Mouse (Mus musculus) liver, embryonic 12.5 days (tissue): Measurements from ENCODE around the gene Gse1. TPM values are rescaled to one million over a fixed set of nuclear protein-coding genes. Genes with fewer than 3 reads are reported as not detected.
"Not testable (repeated sequence)": the region's sequence is repeated elsewhere in the genome, so short reads cannot be mapped to it uniquely, and the experiment has no call there.

Source experiments
- ATAC-seq: fragments of 200-750 bp; cut with Nextera tagmentation; 2 replicates; pipeline ENCODE4 v1.8.0; 2017; ENCODE audit warnings: moderate number of reproducible peaks, mild to moderate bottlenecking, moderate library complexity
- H3K27ac ChIP-seq: fragments of 300-500 bp; sonication (generic); 2 replicates; pipeline ENCODE4 v1.5.1; 2016; ENCODE audit warnings: mild to moderate bottlenecking
- H3K27me3 ChIP-seq: fragments of 300-500 bp; sonication (generic); replicated peaks from 2 replicates; pipeline ENCODE4 v1.6.1; 2016; ENCODE audit warnings: mild to moderate bottlenecking, moderate library complexity
- H3K36me3 ChIP-seq: fragments of 300-500 bp; sonication (generic); 2 replicates; pipeline ENCODE4 v1.6.1; 2016; ENCODE audit warnings: mild to moderate bottlenecking, moderate library complexity
- H3K4me1 ChIP-seq: fragments of 300-500 bp; sonication (generic); 2 replicates; pipeline ENCODE4 v1.6.1; 2016
- H3K4me2 ChIP-seq: fragments of 300-500 bp; sonication (generic); 2 replicates; pipeline ENCODE4 v1.6.1; 2016; ENCODE audit warnings: mild to moderate bottlenecking, moderate library complexity
- H3K4me3 ChIP-seq: fragments of 300-500 bp; sonication (generic); 2 replicates; pipeline ENCODE4 v1.5.1; 2016; ENCODE audit warnings: mild to moderate bottlenecking, moderate library complexity
- H3K9ac ChIP-seq: fragments of 300-500 bp; sonication (generic); 2 replicates; pipeline ENCODE4 v1.6.1; 2016; ENCODE audit warnings: mild to moderate bottlenecking, moderate library complexity
- H3K9me3 ChIP-seq: fragments of 300-500 bp; sonication (generic); replicated peaks from 2 replicates; pipeline ENCODE4 v1.6.1; 2016; ENCODE audit warnings: mild to moderate bottlenecking, moderate library complexity
- WGBS: fragments of 180-500 bp; shearing (Covaris S2); methylation state at CpG from one replicate; pipeline ENCODE4 v1.1.7; 2016; ENCODE audit not compliant: insufficient replicate concordance; 5-methylcytosine and 5-hydroxymethylcytosine counted together
- polyA plus RNA-seq: library from polyadenylated mRNA; unstranded; fragments of >200 nt; fragmentation: Nextera tagmentation; extraction: Ambion mirVana; gene quantifications from 2 replicates; pipeline ENCODE4 v1.2.1, GENCODE M21; 2016

The Gse1 gene
- polyA plus RNA-seq, 1 experiment from 2014 or later = 15.9 TPM

DNA sequence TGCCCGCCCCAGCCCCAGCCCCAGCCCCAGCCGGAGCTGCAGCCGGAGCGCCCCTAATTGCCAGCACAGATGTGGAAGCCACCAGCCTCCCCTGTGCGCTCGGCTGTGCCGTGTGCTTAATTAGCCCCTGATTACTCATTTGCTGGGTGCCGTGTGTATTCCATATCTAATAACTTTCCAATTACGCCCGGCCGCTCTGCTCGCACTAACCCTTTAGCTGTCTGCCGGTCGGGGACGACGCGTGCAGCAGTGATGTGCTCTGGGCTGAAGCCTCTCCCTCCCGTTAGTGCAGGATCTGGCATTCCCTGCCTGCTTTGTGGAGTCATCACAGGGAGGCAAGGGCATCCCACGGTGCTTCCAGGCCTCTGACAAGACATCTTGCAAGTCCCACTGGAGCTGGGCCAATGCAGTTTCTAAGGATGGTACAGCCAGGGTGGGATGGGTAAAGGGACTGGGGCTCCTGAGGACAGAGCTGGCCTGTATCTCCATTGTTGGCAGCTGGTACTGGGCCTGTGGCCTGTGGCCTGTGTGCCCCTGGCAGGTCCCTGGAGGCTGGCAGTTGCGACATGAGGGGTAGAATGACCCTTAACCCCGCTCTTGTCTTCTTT lies 119.6 kb downstream of the Gse1 start:
- Histone ChIP-seq H3K4me1 (peaks cover 55% of the 10 kb centered on the region), H3K9me3 (no peaks in the 10 kb centered on the region), H3K9ac (no peak overlapping the region), H3K27ac (no peak overlapping the region), H3K27me3 (peaks cover 57% of the 10 kb centered on the region), H3K4me3 (no peak overlapping the region), H3K36me3 (no peaks in the 10 kb centered on the region), H3K4me2 (no peak overlapping the region)
- 89% methylated on average over 20 of the region's 21 CpGs for WGBS
- no peak for ATAC-seq

DNA sequence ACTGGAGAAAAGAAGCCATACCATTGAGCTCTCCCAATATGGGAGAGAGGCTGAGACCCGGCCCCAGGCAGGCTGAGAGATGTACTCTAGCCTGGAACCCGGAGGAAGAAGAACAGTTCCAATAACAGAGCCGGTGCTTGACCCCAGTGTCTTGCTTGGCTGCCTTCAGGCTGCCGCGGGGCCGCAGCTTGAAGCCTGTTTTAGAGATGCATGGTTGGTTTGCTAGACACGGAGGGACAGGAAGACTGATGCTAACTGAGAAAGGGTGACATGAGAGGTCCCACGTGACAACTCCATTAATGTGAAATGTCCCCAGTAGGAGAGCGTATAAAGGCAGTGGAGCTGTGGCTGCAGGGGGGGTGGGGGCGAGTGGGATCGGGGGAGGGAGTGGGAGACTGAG lies 120.7 kb downstream of the Gse1 start:
- Histone ChIP-seq H3K4me2 (no peak overlapping the region), H3K36me3 (no peaks in the 10 kb centered on the region), H3K27ac (no peak overlapping the region), H3K27me3 (peaks cover 68% of the 10 kb centered on the region), H3K4me3 (no peak overlapping the region), H3K4me1 (peaks cover 52% of the 10 kb centered on the region), H3K9me3 (no peaks in the 10 kb centered on the region), H3K9ac (no peak overlapping the region)
- WGBS = 58% methylated on average over 11 of the region's 11 CpGs
- no peak for ATAC-seq

DNA sequence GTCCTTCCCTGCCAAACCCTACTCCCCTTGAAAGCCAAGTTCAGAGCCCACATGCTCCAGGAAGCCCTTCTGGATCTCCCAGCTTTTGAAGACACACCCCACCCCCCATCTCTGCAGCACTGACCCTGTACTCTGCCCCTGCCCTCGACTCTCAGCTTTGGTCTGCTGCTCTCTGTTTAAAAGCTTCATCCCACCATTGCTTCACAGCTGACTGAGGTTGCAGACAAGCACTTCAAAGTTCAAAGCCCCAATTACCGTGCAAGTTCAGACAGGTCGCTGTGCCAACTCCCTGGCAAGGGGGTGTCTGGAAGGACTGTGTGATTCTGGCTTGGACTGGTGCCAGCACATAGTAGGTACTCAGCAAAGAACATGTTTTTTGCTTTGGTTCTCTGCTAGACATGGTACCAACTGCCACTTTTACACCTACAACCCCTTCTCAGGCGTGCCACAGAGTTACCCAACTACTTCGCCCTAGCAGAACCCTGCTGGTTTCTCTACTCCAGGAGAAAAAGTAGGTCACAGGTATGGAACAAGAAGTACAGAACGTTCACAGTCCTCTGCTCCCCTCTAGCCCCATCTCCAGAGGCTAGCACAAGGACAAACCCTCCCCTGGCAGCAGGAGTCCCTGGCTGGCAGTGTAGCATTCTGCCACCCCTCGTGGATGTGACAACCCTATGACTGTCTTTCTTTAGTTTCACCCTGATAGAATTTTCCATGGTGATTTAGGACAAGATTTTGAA lies 123.2 kb downstream of the Gse1 start:
- Histone ChIP-seq H3K9ac (no peak overlapping the region), H3K27me3 (peaks cover 74% of the 10 kb centered on the region), H3K4me3 (no peak overlapping the region), H3K9me3 (no peaks in the 10 kb centered on the region), H3K4me1 (peaks cover 45% of the 10 kb centered on the region), H3K36me3 (no peaks in the 10 kb centered on the region), H3K27ac (no peak overlapping the region), H3K4me2 (no peak overlapping the region)
- 60% methylated on average over 7 of the region's 7 CpGs for WGBS
- no peak for ATAC-seq

DNA sequence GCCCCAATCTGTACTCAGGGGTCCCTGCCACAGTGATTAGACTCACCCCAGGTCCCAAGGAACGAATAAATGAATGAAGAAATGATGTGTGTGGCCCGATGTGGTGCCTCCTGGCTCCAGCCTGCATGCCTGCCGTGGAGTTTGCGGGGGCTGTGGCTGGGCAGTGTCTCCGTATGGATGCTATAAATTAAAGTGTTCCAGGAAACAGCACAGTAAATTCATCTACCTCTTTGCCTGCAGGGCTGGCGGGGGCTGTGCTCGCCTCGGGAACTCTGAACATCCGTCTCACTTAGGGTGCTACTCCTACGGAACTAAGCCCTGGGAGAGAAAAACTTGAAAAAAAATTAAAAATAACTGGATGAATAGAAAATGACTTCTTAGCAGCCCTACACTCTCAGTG lies 123.8 kb downstream of the Gse1 start:
- no peak overlapping the region for H3K4me2 ChIP-seq
- H3K27me3 ChIP-seq = peaks cover 72% of the 10 kb centered on the region
- H3K9me3 ChIP-seq = no peaks in the 10 kb centered on the region
- 58% methylated on average over 10 of the region's 10 CpGs for WGBS
- H3K9ac ChIP-seq = no peak overlapping the region
- peaks cover 41% of the 10 kb centered on the region for H3K4me1 ChIP-seq
- no peak for ATAC-seq
- H3K27ac ChIP-seq = no peak overlapping the region
- H3K4me3 ChIP-seq = no peak overlapping the region
- H3K36me3 ChIP-seq = no peaks in the 10 kb centered on the region

DNA sequence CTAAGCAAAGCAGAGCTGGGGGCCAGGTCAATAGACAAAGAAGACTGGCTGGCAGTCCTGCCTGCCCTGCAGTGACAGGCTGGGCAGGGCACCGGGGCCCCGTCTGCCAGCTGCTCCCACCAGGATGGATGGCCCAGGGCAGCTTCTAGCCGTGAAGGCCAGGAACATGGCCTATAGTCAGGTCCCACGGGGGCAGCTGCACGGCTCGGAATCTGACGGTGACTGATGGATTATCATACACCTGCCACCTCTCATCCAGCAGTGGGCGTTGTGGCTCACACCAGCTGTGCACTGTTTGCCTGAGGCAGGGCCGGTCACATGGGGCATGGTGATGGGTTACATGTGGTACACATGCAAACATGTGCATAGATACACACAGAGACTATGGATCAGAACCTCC lies 127.8 kb downstream of the Gse1 start:
- Histone ChIP-seq H3K27ac (peak overlapping the region; percentile 4; the same call in 1 of the 2 replicates), H3K9ac (no peak overlapping the region)

DNA sequence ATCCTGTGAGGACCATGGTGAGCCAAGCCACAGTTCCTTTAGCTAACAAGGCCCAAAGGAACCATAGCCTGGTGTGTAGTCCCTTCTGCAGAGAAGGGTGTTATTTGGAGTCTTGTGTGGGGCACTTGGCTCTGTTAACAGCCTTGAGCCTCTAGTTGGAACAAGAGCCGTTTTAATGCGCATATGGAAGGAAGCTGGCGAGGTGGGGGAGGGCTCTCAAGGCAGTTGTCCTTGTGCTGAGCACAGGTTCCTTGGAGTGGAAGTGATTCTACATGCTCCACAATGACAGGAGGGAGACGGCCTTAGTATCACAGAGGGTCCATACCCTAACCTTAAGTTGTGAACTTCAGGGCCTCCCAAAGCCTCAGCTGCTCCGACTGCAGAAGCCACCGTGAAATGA lies 129.2 kb downstream of the Gse1 start:
- Histone ChIP-seq H3K27ac (no peak overlapping the region), H3K9ac (no peak overlapping the region), H3K4me2 (no peak overlapping the region), H3K4me1 (peaks cover 35% of the 10 kb centered on the region), H3K9me3 (no peaks in the 10 kb centered on the region), H3K4me3 (no peak overlapping the region), H3K36me3 (no peaks in the 10 kb centered on the region), H3K27me3 (peaks cover 31% of the 10 kb centered on the region)
- ATAC-seq = no peak
- 69% methylated on average over 6 of the region's 6 CpGs for WGBS

More for the DNA sequence above, 127.8 kb downstream of the Gse1 start:
- Histone ChIP-seq H3K4me3 (no peak overlapping the region), H3K9me3 (no peaks in the 10 kb centered on the region), H3K36me3 (no peaks in the 10 kb centered on the region), H3K4me1 (peaks cover 41% of the 10 kb centered on the region), H3K27me3 (peaks cover 45% of the 10 kb centered on the region), H3K4me2 (no peak overlapping the region)
- WGBS = 67% methylated on average over 9 of the region's 9 CpGs
- no peak for ATAC-seq

DNA sequence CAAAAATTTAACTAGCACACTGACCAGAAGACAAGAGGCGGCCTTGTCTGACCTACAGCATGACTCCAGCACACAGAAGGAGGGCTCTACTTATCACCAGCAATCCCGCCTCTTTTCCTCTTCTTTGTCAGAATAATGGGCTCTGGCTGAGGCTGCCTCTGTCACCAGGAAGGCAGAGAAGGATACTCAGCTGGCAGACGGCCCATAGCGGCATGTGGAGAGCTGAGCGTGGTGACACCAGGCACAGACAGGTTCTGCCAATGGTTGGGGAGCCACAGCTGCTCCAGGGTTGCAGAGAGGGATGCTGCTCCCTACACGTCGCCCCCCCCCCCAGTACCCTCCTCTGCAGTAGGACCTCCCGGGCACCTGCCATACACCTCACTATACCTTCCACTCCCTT lies 133.0 kb downstream of the Gse1 start:
- H3K36me3 ChIP-seq = no peaks in the 10 kb centered on the region

DNA sequence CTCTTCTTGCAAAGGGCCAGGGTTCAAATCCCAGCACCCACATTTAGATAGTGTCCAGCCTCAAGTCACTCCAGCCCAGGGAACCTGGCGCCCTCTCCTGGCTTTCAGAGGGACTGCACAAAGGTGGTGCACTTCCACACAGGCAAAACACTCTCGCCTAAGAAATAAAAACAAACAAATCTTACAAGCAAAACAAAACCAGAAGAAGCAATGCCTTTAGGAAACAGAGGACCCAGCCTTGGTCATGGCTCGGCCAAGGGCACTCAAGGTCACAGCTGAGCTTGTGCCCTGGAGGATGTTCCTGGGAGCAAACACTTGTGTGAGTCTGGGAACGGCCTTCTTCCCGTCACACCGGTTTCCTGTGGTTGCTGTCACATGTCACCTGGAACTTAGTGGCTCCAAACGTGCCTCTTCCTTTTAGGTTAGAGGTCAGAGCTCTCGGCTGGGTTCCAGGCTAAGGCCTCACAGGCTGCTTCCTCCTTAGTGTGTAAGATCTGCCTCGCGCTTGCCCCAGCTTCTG lies 135.4 kb downstream of the Gse1 start:
- no peaks in the 10 kb centered on the region for H3K36me3 ChIP-seq
- no peaks in the 10 kb centered on the region for H3K9me3 ChIP-seq
- no peak for ATAC-seq
- peak overlapping the region; percentile 69 for H3K27ac ChIP-seq
- no peak overlapping the region for H3K4me3 ChIP-seq
- 33% methylated on average over 10 of the region's 10 CpGs for WGBS
- 0 out of 2 replicates have a peak overlapping the region, but pooled peaks have one; percentile 1 for H3K4me2 ChIP-seq
- peaks cover 61% of the 10 kb centered on the region for H3K4me1 ChIP-seq
- H3K9ac ChIP-seq = peak overlapping the region; percentile 40
- peaks cover under 1% of the 10 kb centered on the region for H3K27me3 ChIP-seq

More for the DNA sequence above, 133.0 kb downstream of the Gse1 start:
- H3K4me2 ChIP-seq = no peak overlapping the region
- H3K27me3 ChIP-seq = peaks cover 11% of the 10 kb centered on the region
- no peaks in the 10 kb centered on the region for H3K9me3 ChIP-seq
- no peak for ATAC-seq
- peaks cover 38% of the 10 kb centered on the region for H3K4me1 ChIP-seq
- no peak overlapping the region for H3K4me3 ChIP-seq
- no peak overlapping the region for H3K9ac ChIP-seq
- no peak overlapping the region for H3K27ac ChIP-seq
- 71% methylated on average over 8 of the region's 8 CpGs for WGBS

DNA sequence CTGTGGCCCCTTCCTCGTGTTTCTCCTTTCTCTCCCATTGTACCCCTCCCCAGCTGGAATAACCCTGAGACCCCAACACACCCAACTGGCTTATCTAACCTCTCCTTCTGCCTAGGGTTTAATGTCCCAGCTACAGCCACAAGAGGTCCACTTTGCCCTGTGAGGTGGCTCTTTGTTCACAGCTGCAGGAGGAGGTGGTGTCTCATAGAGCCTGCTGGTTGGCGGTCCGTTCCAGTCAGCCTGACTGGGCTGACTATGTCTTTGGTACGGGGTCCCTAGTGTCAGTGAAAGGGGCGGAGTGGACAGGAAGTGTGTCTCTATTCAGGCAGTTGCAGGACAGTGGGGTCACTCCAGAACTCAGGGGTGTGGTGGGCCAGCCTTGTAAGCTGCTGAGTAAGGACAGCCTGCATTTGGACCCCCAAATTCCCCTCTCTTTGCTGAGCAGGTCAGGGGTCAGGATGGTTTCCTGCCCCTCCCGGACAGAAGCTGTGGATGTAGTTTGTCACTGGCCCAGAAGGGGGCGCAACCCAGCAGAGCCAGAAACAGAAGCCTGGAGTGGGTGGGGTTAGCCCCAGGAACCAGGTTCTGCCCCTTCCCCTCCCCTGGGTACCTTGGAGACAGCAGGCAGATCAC lies 136.0 kb downstream of the Gse1 start:
- Histone ChIP-seq H3K9me3 (no peaks in the 10 kb centered on the region), H3K36me3 (no peaks in the 10 kb centered on the region), H3K9ac (peak overlapping the region; percentile 40), H3K4me3 (no peak overlapping the region), H3K4me1 (peaks cover 67% of the 10 kb centered on the region), H3K27me3 (no peaks in the 10 kb centered on the region; the same call in 1 of the 2 replicates), H3K4me2 (0 out of 2 replicates have a peak overlapping the region, but pooled peaks have one; percentile 1), H3K27ac (peak overlapping the region; percentile 69)
- WGBS = 17% methylated on average over 7 of the region's 7 CpGs
- no peak for ATAC-seq

DNA sequence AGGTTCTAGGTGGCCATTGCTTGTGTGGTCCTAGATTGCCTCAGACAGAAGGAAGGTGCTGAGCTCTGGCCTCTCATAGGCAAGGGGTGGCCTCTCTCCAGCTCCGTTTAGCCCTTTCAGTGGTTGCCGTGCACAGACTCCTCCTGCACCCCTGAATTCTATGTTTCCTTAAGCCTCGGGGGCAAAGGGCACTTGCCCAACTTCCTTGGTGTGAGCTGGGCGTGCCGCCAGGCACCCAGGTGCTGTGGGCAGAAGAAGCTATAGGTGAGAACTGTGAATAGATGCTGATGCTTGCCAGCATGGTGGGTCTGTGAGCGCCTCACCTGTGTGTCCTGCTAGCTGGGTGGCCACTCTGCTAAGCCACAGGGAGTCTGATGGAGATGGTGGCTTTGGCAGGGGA lies 138.6 kb downstream of the Gse1 start:
- Histone ChIP-seq H3K27ac (peak overlapping the region; percentile 97), H3K27me3 (no peaks in the 10 kb centered on the region; the same call in 1 of the 2 replicates)
- WGBS = 75% methylated on average over 6 of the region's 6 CpGs

DNA sequence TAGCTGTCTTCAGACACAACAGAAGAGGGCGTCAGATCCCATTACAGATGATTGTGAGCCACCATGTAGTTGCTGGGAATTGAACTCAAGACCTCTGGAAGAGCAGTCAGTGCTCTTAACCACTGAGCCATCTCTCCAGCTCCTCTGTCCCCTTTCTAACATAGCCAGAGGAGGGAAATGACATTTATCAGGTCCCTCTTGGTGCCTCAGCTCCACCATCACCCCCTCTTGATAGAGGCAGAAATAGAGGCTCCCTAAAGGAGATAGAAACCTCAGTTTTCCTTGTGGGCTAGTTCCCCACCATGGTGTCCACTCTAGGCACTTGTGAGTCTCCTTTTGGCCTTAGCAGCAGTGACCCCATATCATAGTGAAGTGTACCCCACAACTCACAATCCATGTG lies 139.9 kb downstream of the Gse1 start:
- not testable (repeated sequence) for H3K27me3 ChIP-seq, ATAC-seq, H3K36me3 ChIP-seq, H3K9me3 ChIP-seq
- Histone ChIP-seq H3K9ac (peak overlapping the region; percentile 70), H3K4me3 (0 out of 2 replicates have a peak overlapping the region, but pooled peaks have one; percentile 59), H3K27ac (peak overlapping the region; percentile 97), H3K4me1 (peaks cover 99% of the 10 kb centered on the region), H3K4me2 (peak overlapping the region; percentile 81)
- WGBS = 57% methylated on average over 1 of the region's 1 CpGs

More for the DNA sequence above, 138.6 kb downstream of the Gse1 start:
- Histone ChIP-seq H3K4me1 (peaks cover 87% of the 10 kb centered on the region), H3K4me2 (no peak overlapping the region), H3K4me3 (no peak overlapping the region), H3K36me3 (no peaks in the 10 kb centered on the region), H3K9ac (no peak overlapping the region; the same call in 1 of the 2 replicates), H3K9me3 (no peaks in the 10 kb centered on the region)
- no peak for ATAC-seq
